Mouse (Mus musculus) v-Abl transformed pro-B cells (cell line): ENCODE data around the gene Rpa1.

Experiments used
- in situ Hi-C, 2 experiments: fragments of 400-800 bp; cut with MboI; formaldehyde crosslinking; loops; one replicate each; pipeline ENCODE4 v1.15.1; 2025; ENCODE audit not compliant: unreplicated experiment in 2 of 2

Gene Rpa1

GRCm38 (mm10) chr11:75324433-75324832 lies 23.7 kb downstream of the Rpa1 start:
- in situ Hi-C loops = no loop called here

- in situ Hi-C loops = no loop called here
Measured at GRCm38 (mm10) chr11:75323326-75323737, 24.8 kb downstream of the Rpa1 start.

DNA sequence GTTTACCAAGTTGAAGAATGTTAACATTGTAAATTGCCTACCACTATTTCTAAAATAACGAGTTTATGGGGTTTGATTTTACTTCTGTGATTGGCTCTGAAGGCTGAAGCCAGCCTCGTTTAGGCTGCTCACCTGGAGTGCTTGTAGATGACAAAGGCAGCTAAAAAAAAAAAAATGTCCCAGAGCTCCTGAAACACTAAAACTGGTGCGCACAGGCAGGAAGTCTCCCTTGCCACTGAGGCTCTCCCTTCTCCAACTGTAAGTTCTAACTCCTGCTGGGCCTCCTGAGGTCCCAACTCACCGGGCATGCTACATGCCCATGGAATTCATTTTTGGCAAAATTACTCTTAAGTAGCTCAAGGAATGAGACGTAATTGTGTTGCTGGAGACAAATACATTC lies 28.9 kb downstream of the Rpa1 start:
- in situ Hi-C loops = no loop called here

- in situ Hi-C loops = no loop called here
Measured at GRCm38 (mm10) chr11:75318351-75319221, 29.5 kb downstream of the Rpa1 start.

- in situ Hi-C loops = no loop called here
Measured at GRCm38 (mm10) chr11:75313834-75314233, 34.3 kb downstream of the Rpa1 start.

- in situ Hi-C loops = no loop called here
Measured at GRCm38 (mm10) chr11:75311751-75312150, 36.4 kb downstream of the Rpa1 start.

DNA sequence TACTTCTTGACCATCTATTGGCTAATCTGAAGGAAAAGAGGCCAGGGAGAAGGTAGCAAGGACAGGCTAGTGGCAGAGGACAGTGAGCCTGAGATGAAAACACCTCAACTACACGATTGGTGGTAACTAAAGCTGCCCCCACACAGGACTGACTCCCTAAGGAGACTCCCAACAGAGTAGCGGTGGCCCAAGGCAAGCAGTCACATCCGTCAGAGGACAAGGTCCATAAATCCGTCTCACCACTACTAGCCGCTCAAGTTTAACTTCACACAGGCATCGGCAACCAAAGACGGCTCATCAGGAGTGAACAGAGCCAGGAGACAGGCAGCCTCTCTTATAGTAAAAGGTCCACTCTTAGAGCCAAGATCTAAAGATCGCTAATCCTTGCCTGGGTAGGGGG lies 37.3 kb downstream of the Rpa1 start:
- in situ Hi-C loops = no loop called here

GRCm38 (mm10) chr11:75308650-75309049 lies 39.5 kb downstream of the Rpa1 start:
- in situ Hi-C loops = no loop called here

GRCm38 (mm10) chr11:75304797-75305196 lies 43.3 kb downstream of the Rpa1 start:
- in situ Hi-C loops = no loop called here

DNA sequence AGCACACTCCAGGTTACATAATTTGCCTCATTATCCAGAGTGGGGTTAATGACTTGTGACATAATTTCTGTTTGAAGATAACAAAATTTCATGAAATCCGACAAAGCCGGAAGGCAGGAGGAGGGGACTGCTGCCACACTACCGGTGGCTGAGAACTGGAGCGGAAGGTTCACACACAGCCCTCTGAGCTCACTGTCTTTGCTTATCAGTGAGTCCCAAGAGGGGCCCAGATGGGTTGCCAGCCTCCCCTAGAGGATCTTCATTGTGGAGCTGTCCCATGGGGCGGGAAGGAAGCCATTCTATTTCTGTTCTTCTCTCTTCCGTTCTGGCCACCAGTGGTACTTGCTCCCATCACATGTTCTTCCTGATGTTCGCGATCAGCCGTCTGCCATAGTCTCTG lies 47.2 kb downstream of the Rpa1 start:
- in situ Hi-C loops = no loop called here

DNA sequence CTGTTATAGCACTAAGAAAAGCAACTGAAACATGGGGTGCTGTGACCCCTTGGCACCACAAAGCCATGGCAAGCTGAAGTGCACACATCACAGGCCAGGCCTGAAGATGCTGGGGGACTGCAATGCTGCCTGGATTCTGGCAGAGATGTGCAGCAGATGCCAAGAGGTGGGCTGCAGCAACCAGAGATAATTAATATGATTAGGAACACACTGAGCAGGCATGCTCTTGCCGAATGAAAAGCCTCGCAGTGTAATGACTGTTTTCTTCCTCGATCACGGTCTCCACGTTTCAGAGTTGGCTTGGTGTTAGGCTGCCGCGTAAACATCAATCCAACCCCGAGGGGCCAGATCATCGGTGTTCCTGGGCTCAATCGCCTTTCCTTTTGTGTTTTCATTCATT lies 48.3 kb downstream of the Rpa1 start:
- in situ Hi-C loops = loop anchor here (10.0 to 25.0 kb wide), 2 partner anchors 312 to 315 kb away; no protein-coding TSS in a partner anchor

DNA sequence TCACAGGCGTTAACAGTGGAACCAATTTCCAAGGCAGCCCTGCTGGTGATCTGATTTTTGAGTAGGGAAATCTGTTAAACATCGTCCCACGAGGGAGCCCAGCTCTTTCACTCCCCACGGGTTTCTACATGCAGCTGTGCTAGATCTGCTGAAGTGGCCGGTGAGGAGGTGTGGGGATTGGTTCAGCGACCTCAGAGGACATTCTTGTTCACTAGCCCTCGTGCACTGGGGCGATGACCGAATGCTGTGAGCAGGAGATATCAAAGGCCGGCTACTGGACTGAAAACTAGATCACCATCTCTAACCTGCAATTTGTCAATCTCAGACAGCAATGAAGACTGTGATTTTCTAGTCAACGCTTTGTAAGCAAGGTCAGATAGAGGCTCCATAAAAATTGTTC lies 49.6 kb downstream of the Rpa1 start:
- in situ Hi-C loops = loop anchor here (10.0 to 25.0 kb wide), 2 partner anchors 311 to 314 kb away; no protein-coding TSS in a partner anchor

- in situ Hi-C loops = loop anchor here (10.0 to 25.0 kb wide), 2 partner anchors 310 to 313 kb away; no protein-coding TSS in a partner anchor
Measured at GRCm38 (mm10) chr11:75297631-75298030, 50.5 kb downstream of the Rpa1 start.

DNA sequence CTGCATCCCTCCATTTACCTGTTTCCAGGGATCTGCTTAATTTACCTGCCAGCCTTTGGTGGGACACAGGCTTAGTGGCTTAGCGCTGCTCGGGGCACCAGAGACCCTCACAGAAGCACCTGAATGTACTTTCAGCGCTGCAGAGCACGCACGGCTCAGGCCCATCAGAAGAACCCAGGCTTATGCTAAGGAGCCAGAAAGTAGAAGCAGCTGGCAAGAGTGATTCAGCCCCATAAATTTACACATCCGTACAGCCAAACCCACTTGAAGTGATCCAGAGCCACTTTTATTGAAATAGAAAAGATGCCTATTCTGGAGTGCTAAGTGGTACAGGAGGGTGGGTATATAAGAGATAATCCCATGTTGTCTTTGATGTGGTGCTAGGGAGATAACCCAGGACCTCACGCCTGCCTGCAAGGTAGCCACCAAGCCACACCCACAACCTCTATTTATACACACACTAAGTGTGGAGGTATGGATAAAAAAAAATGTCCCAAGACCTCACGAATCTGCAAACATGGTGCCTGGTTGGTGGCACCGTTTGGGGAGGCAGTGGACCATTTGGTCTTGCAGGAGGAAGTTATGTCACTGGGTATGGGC lies 51.6 kb downstream of the Rpa1 start:
- in situ Hi-C loops = loop anchor here (10.0 to 25.0 kb wide), 2 partner anchors 309 to 312 kb away; no protein-coding TSS in a partner anchor

- in situ Hi-C loops = loop anchor here (10.0 to 25.0 kb wide), 2 partner anchors 308 to 311 kb away; no protein-coding TSS in a partner anchor
Measured at GRCm38 (mm10) chr11:75295534-75295933, 52.6 kb downstream of the Rpa1 start.

- in situ Hi-C loops = loop anchor here (5.0 to 25.0 kb wide), 4 partner anchors 43 to 310 kb away; partner anchors contain the start of genes Dph1 (in 2 of the 2) and Rtn4rl1 (in 2 of the 2)
Measured at GRCm38 (mm10) chr11:75294862-75295261, 53.3 kb downstream of the Rpa1 start.

GRCm38 (mm10) chr11:75293852-75294361 lies 54.2 kb downstream of the Rpa1 start:
- in situ Hi-C loops = loop anchor here (5.0 to 25.0 kb wide), 4 partner anchors 42 to 309 kb away; partner anchors contain the start of genes Dph1 (in 2 of the 2) and Rtn4rl1 (in 2 of the 2)

DNA sequence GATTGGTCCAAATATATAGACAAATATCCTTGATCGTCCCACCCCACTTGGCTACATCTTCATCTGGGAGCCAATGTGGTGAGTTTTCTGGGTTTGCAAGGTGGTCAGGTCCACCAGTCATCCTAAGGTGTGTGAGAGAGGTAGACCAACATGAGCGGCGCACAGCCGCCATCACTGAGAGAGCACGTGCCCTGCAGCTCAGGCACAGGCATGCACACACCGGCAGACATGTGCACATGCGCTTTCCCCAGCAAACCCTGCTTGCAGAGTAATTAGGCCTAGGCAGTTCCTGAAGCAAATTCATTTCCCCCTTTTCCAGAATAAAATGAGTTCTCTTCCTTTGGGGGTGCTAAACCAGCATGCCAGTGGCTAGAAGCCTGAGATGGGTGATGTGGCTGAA lies 55.8 kb downstream of the Rpa1 start:
- in situ Hi-C loops = loop anchor here (5.0 to 25.0 kb wide), 4 partner anchors 40 to 307 kb away; partner anchors contain the start of genes Dph1 (in 2 of the 2) and Rtn4rl1 (in 2 of the 2)

GRCm38 (mm10) chr11:75291389-75292215 lies 56.5 kb downstream of the Rpa1 start:
- in situ Hi-C loops = loop anchor here (5.0 to 25.0 kb wide), 4 partner anchors 39 to 307 kb away; partner anchors contain the start of genes Dph1 (in 2 of the 2) and Rtn4rl1 (in 2 of the 2)
